Mouse (Mus musculus): ENCODE data around the gene Kncn. TPM values are rescaled to one million over a fixed set of nuclear protein-coding genes. Genes with fewer than 3 reads are reported as not detected.

Kncn gene
- under 1 TPM; 0.17 to 0.64 TPM for total RNA-seq (2021)
- long read RNA-seq, experiment 1: 0 reads
- long read RNA-seq, experiment 2: 0 reads

GRCm38 (mm10) chr4:115884022-115884421, at the start of gene Kncn:
Gene Kncn, plus strand, starts transcription at chr4:115884400.
- intact Hi-C loops (cut with DNase I): no loop called here
- no peak for DNase-seq (ENCODE audit: low spot score in 2 of 2)

- no peak for DNase-seq (ENCODE audit: low spot score in 2 of 2)
- intact Hi-C loops (cut with DNase I): no loop called here
These were observed 48.6 kb upstream of the Kncn start for GRCm38 (mm10) chr4:115835576-115835975.

GRCm38 (mm10) chr4:115838196-115838595, 46.0 kb upstream of the Kncn start:
- intact Hi-C loops (cut with DNase I): no loop called here

GRCm38 (mm10) chr4:115838696-115839641, 45.2 kb upstream of the Kncn start, which contains the start of gene Mknk1:
Gene Mknk1, plus strand, starts transcription at chr4:115839198.
- intact Hi-C loops (cut with DNase I): no loop called here
- peak; percentile 94 for DNase-seq (ENCODE audit: low spot score in 2 of 2)

More at GRCm38 (mm10) chr4:115838196-115838595, 46.0 kb upstream of the Kncn start:
- no peak for DNase-seq (ENCODE audit: low spot score in 2 of 2)

GRCm38 (mm10) chr4:115839956-115840355, 44.2 kb upstream of the Kncn start:
- no peak for DNase-seq (ENCODE audit: low spot score in 2 of 2)
- intact Hi-C loops (cut with DNase I): no loop called here

GRCm38 (mm10) chr4:115840842-115841241, 43.4 kb upstream of the Kncn start:
- no peak for DNase-seq (ENCODE audit: low spot score in 2 of 2)
- intact Hi-C loops (cut with DNase I): no loop called here

- intact Hi-C loops (cut with DNase I): no loop called here
- DNase-seq (ENCODE audit: low spot score in 2 of 2): no peak
These were observed 37.5 kb upstream of the Kncn start for GRCm38 (mm10) chr4:115846656-115847055.

GRCm38 (mm10) chr4:115847377-115847776, 36.8 kb upstream of the Kncn start:
- DNase-seq (ENCODE audit: low spot score in 2 of 2): peak; percentile 37 to 76
- intact Hi-C loops (cut with DNase I): no loop called here

- intact Hi-C loops (cut with DNase I): no loop called here
- no peak for DNase-seq (ENCODE audit: low spot score in 2 of 2)
These were observed 36.1 kb upstream of the Kncn start for GRCm38 (mm10) chr4:115848083-115848482.

GRCm38 (mm10) chr4:115848990-115849677, 35.1 kb upstream of the Kncn start:
- no peak for DNase-seq (ENCODE audit: low spot score in 2 of 2)
- intact Hi-C loops (cut with DNase I): no loop called here

- intact Hi-C loops (cut with DNase I): no loop called here
- DNase-seq (ENCODE audit: low spot score in 2 of 2): no peak
These were observed 34.1 kb upstream of the Kncn start for GRCm38 (mm10) chr4:115850111-115850510.

GRCm38 (mm10) chr4:115850631-115851030, 33.6 kb upstream of the Kncn start:
- DNase-seq (ENCODE audit: low spot score in 2 of 2): no peak

GRCm38 (mm10) chr4:115851569-115851968, 32.6 kb upstream of the Kncn start:
- intact Hi-C loops (cut with DNase I): no loop called here
- no peak for DNase-seq (ENCODE audit: low spot score in 2 of 2)

More at GRCm38 (mm10) chr4:115850631-115851030, 33.6 kb upstream of the Kncn start:
- intact Hi-C loops (cut with DNase I): no loop called here

GRCm38 (mm10) chr4:115855100-115855499, 29.1 kb upstream of the Kncn start:
- DNase-seq (ENCODE audit: low spot score in 2 of 2): no peak
- intact Hi-C loops (cut with DNase I): no loop called here

GRCm38 (mm10) chr4:115855609-115856008, 28.6 kb upstream of the Kncn start:
- intact Hi-C loops (cut with DNase I): no loop called here
- DNase-seq (ENCODE audit: low spot score in 2 of 2): peak; percentile 26

GRCm38 (mm10) chr4:115856282-115856681, 27.9 kb upstream of the Kncn start:
- DNase-seq (ENCODE audit: low spot score in 2 of 2): no peak
- intact Hi-C loops (cut with DNase I): no loop called here

GRCm38 (mm10) chr4:115857293-115857883, 26.8 kb upstream of the Kncn start:
- intact Hi-C loops (cut with DNase I): no loop called here
- no peak for DNase-seq (ENCODE audit: low spot score in 2 of 2)

- DNase-seq (ENCODE audit: low spot score in 2 of 2): no peak
- intact Hi-C loops (cut with DNase I): no loop called here
These were observed 20.8 kb upstream of the Kncn start for GRCm38 (mm10) chr4:115863352-115863751.

GRCm38 (mm10) chr4:115863880-115864279, 20.3 kb upstream of the Kncn start:
- DNase-seq (ENCODE audit: low spot score in 2 of 2): no peak
- intact Hi-C loops (cut with DNase I): no loop called here

Data from left cerebral cortex, postnatal 14 days (tissue).